Mouse (Mus musculus) layer of hippocampus, adult 18-20 months (tissue): ENCODE results near the gene Olfr1474. TPM values are rescaled to one million over a fixed set of nuclear protein-coding genes. Genes with fewer than 3 reads are reported as not detected.
"Not testable (repeated sequence)": the region's sequence is repeated elsewhere in the genome, so short reads cannot be mapped to it uniquely, and the experiment has no call there.

Experiments used
- DNase-seq, 2 experiments: peaks; one replicate each; pipeline ENCODE4 v3.0.0; 2022; ENCODE audit warnings: low spot score in 2 of 2
- long read RNA-seq: library from polyadenylated mRNA; stranded (forward); transcript quantifications from one replicate; pipeline ENCODE4 v2.0.0, GENCODE M21; 2021
- total RNA-seq, 2 experiments: library from RNA; stranded (reverse); gene quantifications; 2 replicates each; pipeline ENCODE4 v1.2.3; 2021

The Olfr1474 gene
- total RNA-seq: not detected
- long read RNA-seq: 0 reads

DNA sequence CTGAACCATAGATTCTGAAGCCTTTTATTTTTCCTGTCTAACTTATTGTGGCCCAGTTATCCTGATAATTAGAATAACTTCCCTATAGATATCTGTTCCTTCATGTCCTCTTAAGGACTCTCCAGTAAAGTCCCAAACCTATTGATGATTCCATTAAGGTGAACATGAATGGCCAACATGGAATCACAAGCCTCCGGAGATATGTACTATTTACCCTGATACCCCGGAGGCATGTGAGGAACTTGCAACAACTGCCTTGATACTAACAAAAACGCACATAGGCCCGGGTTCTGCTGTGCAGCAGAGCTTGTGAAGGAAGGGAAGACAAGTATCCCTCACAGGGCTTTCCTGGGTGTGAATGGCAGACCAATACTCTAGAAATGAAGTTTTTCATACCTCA, at the start of gene Olfr1474:
TSS of gene Olfr1474 (plus strand) at position 301 of the 400 bp plus-strand sequence.
- DNase-seq: not testable (repeated sequence)

DNA sequence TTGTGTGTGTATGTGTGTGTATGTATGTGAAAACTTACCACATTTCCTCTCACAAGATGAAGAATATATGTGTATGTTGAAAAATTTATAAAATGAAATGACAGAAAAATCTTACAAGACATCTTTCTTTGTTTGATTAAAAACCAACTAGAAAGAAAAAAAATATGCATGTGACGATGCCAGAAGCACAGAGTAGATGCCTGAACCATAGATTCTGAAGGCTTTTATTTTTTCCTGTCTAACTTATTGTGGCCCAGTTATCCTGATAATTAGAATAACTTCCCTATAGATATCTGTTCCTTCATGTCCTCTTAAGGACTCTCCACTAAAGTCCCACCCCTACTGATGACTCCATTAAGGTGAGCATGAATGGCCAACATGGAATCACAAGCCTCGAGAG, 26.3 kb upstream of the Olfr1474 start, which contains the start of gene Olfr1471:
TSS of gene Olfr1471 (plus strand) at position 301 of the 400 bp plus-strand sequence.
- DNase-seq: not testable (repeated sequence)

- DNase-seq: no peak
These were observed 13.4 kb upstream of the Olfr1474 start, which contains the start of gene Olfr1472 for GRCm38 (mm10) chr19:13455986-13456385. Gene Olfr1472, minus strand, starts transcription at chr19:13456086.

DNA sequence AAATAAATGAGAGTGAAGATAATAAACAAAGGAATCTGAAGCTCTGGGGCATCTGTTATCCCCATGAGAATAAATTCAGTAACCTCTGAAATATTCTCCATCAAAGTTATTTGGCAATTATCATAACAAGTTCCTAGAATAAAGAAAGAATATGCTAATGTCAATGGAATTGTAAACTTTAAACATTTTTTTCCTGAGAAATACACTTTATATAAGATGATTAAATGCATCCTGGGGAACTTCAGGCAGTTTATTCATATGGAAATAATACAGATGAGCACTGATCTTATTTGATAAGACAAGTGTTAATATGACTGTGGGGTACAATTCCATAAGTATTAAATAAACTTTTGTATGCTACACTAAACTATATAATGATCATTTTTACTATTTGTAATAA, 10.7 kb downstream of the Olfr1474 start, which contains the start of gene Olfr1475:
TSS of gene Olfr1475 (minus strand) at position 101 of the 400 bp plus-strand sequence.
- no peak for DNase-seq

DNA sequence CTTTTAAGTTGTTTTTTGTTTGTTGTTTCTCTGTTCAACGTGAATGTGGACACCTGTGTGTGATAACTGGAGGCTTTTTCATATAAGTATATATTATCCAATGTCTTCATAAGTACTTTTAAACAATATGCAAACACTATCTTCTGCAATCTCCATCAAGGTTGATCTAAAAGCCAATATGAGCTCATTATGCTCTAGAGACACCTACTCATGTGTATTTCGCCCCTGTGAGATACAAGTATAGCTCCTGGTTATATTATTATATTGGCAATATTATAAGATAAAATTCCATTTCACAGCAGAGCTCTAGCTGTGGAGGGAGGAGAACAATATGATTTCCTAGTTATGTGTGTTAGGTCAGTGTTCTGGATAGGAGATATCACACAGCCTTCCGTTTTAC, 30.9 kb downstream of the Olfr1474 start, which contains the start of gene Olfr1477:
TSS of gene Olfr1477 (plus strand) at position 301 of the 400 bp plus-strand sequence.
- DNase-seq: no peak

Other genes starting within 250 kb of the Olfr1474 start
- gene Olfr1463, start 238.2 kb upstream of the Olfr1474 start, total RNA-seq: not detected
- gene Olfr1465, start 154.0 kb upstream of the Olfr1474 start, total RNA-seq: not detected
- gene Olfr1466, start 130.7 kb upstream of the Olfr1474 start, total RNA-seq: not detected
- not detected for gene Olfr1467, start 107.3 kb upstream of the Olfr1474 start, total RNA-seq
- gene Olfr1469, start 61.7 kb upstream of the Olfr1474 start, total RNA-seq: not detected
- gene Olfr1471, start 26.2 kb upstream of the Olfr1474 start, total RNA-seq: not detected
- gene Olfr1472, start 13.5 kb upstream of the Olfr1474 start, total RNA-seq: not detected
- not detected for gene Olfr1475, start 10.6 kb downstream of the Olfr1474 start, total RNA-seq
- not detected for gene Olfr1477, start 31.0 kb downstream of the Olfr1474 start, total RNA-seq
- not detected for gene Olfr1480, start 58.3 kb downstream of the Olfr1474 start, total RNA-seq
- not detected for gene Olfr1484, start 113.9 kb downstream of the Olfr1474 start, total RNA-seq
- gene Olfr1487, start 147.8 kb downstream of the Olfr1474 start, total RNA-seq: not detected
- gene Olfr1489, start 162.1 kb downstream of the Olfr1474 start, total RNA-seq: not detected
- not detected for gene Olfr1490, start 181.5 kb downstream of the Olfr1474 start, total RNA-seq
- gene Olfr1491, start 227.7 kb downstream of the Olfr1474 start, total RNA-seq: not detected